Mouse (Mus musculus) mesoderm, embryonic 11.5 days (tissue): ENCODE data around the gene Ms4a4a.
"Not testable (repeated sequence)": the region's sequence is repeated elsewhere in the genome, so short reads cannot be mapped to it uniquely, and the experiment has no call there.

Experiments used
- DNase-seq: peaks from one replicate; pipeline ENCODE4 v3.0.0-alpha.2; 2012; ENCODE audit warnings: low read depth, low spot score

Ms4a4a gene

GRCm38 (mm10) chr19:11375273-11375672, at the start of gene Ms4a4a:
Ms4a4a (plus strand) TSS chr19:11375523.
- DNase-seq, result no peak

- no peak for DNase-seq
Measured at GRCm38 (mm10) chr19:11335932-11336331, 39.4 kb upstream of the Ms4a4a start, which contains the start of gene Ms4a7. Ms4a7 (minus strand) TSS chr19:11336146.

GRCm38 (mm10) chr19:11343147-11343546, 32.2 kb upstream of the Ms4a4a start:
- DNase-seq, result no peak

GRCm38 (mm10) chr19:11343992-11344391, 31.3 kb upstream of the Ms4a4a start:
- DNase-seq, result no peak

- peak; percentile 19 for DNase-seq
Measured at GRCm38 (mm10) chr19:11349698-11350481, 25.4 kb upstream of the Ms4a4a start.

- DNase-seq, result no peak
Measured at GRCm38 (mm10) chr19:11351878-11352277, 23.4 kb upstream of the Ms4a4a start.

- no peak for DNase-seq
Measured at GRCm38 (mm10) chr19:11355730-11356129, 19.6 kb upstream of the Ms4a4a start.

GRCm38 (mm10) chr19:11360106-11360505, 15.2 kb upstream of the Ms4a4a start:
- DNase-seq, result no peak

GRCm38 (mm10) chr19:11362002-11362401, 13.3 kb upstream of the Ms4a4a start:
- DNase-seq, result no peak

GRCm38 (mm10) chr19:11368310-11368709, 7.0 kb upstream of the Ms4a4a start:
- DNase-seq, result no peak

GRCm38 (mm10) chr19:11371181-11371580, 4.1 kb upstream of the Ms4a4a start:
- DNase-seq, result no peak

GRCm38 (mm10) chr19:11376399-11376798, 1.1 kb downstream of the Ms4a4a start:
- no peak for DNase-seq

- DNase-seq, result no peak
Measured at GRCm38 (mm10) chr19:11387109-11387508, 11.8 kb downstream of the Ms4a4a start.

GRCm38 (mm10) chr19:11387685-11388084, 12.4 kb downstream of the Ms4a4a start:
- no peak for DNase-seq

- DNase-seq, result no peak
Measured at GRCm38 (mm10) chr19:11388949-11389348, 13.6 kb downstream of the Ms4a4a start.

GRCm38 (mm10) chr19:11395769-11396168, 20.4 kb downstream of the Ms4a4a start:
- DNase-seq, result no peak

- no peak for DNase-seq
Measured at GRCm38 (mm10) chr19:11404527-11404926, 29.2 kb downstream of the Ms4a4a start, which contains the start of gene Ms4a4c. Ms4a4c (plus strand) TSS chr19:11404770.

GRCm38 (mm10) chr19:11407428-11407827, 32.1 kb downstream of the Ms4a4a start:
- no peak for DNase-seq

- no peak for DNase-seq
Measured at GRCm38 (mm10) chr19:11408591-11408990, 33.3 kb downstream of the Ms4a4a start.

- no peak for DNase-seq
Measured at GRCm38 (mm10) chr19:11411640-11412039, 36.3 kb downstream of the Ms4a4a start.

GRCm38 (mm10) chr19:11414084-11414483, 38.8 kb downstream of the Ms4a4a start:
- no peak for DNase-seq

GRCm38 (mm10) chr19:11415581-11415980, 40.3 kb downstream of the Ms4a4a start:
- DNase-seq, result no peak

- not testable (repeated sequence) for DNase-seq
Measured at GRCm38 (mm10) chr19:11418865-11419264, 43.5 kb downstream of the Ms4a4a start.
